Mouse (Mus musculus) heart, embryonic 11.5 days (tissue): ENCODE measurements at regions not wholly inside any gene's neighbourhood (a gene's known extent, or its start where the extent isn't known, plus 50 kb on each side); places are given as distances from the start of the nearest gene placed in this dataset.
A peak's percentile ranks its signal among the peaks of the same experiment; 100 is the strongest.

Experiments
- ATAC-seq: fragments of 200-750 bp; cut with Nextera tagmentation; replicated peaks from 2 replicates; pipeline ENCODE4 v1.8.0; 2017; ENCODE audit warnings: moderate library complexity; ENCODE audit not compliant: insufficient number of reproducible peaks, low FRiP score, low TSS enrichment
- H3K27ac ChIP-seq: fragments of 300-500 bp; sonication (generic); 2 replicates; pipeline ENCODE4 v1.5.1; 2014; ENCODE audit warnings: mild to moderate bottlenecking, low read depth, low read length
- H3K27me3 ChIP-seq: fragments of 300-500 bp; sonication (generic); 2 replicates; pipeline ENCODE4 v1.6.1; 2014; ENCODE audit warnings: mild to moderate bottlenecking, low read length, mixed read lengths; ENCODE audit not compliant: control insufficient read depth, insufficient read depth
- H3K36me3 ChIP-seq: fragments of 300-500 bp; sonication (generic); 2 replicates; pipeline ENCODE4 v1.6.1; 2014; ENCODE audit warnings: mild to moderate bottlenecking, low read length, moderate library complexity, mixed read lengths; ENCODE audit not compliant: control insufficient read depth, insufficient read depth
- H3K4me1 ChIP-seq: fragments of 300-500 bp; sonication (generic); 2 replicates; pipeline ENCODE4 v1.6.1; 2014; ENCODE audit warnings: low read length; ENCODE audit not compliant: control insufficient read depth, insufficient read depth
- H3K4me2 ChIP-seq: fragments of 300-500 bp; sonication (generic); 2 replicates; pipeline ENCODE4 v1.6.1; 2014; ENCODE audit warnings: mild to moderate bottlenecking, moderate library complexity
- H3K4me3 ChIP-seq: fragments of 300-500 bp; sonication (generic); 2 replicates; pipeline ENCODE4 v1.5.1; 2014; ENCODE audit warnings: low read depth, low read length
- H3K9ac ChIP-seq: fragments of 300-500 bp; sonication (generic); 2 replicates; pipeline ENCODE4 v1.6.1; 2014; ENCODE audit warnings: mild to moderate bottlenecking, low read depth, low read length, moderate library complexity
- H3K9me3 ChIP-seq: fragments of 300-500 bp; sonication (generic); replicated peaks from 2 replicates; pipeline ENCODE4 v1.6.1; 2016; ENCODE audit warnings: low read length; ENCODE audit not compliant: control insufficient read depth
- WGBS: fragments of 180-500 bp; shearing (Covaris S2); extraction: QIAGEN DNeasy Blood & Tissue Kit; methylation state at CpG from one replicate; pipeline ENCODE4 v1.1.7; 2014; ENCODE audit not compliant: insufficient replicate concordance; 5-methylcytosine and 5-hydroxymethylcytosine counted together

- 25% methylated on average over 6 of the region's 6 CpGs for WGBS
- ATAC-seq = no peak
- no peaks in the 10 kb centered on the region for H3K4me1 ChIP-seq
- H3K27me3 ChIP-seq = no peaks in the 10 kb centered on the region
- H3K4me3 ChIP-seq = no peak overlapping the region
- H3K27ac ChIP-seq = 0 out of 2 replicates have a peak overlapping the region, but pooled peaks have one; percentile 22
- no peaks in the 10 kb centered on the region for H3K36me3 ChIP-seq
- no peak overlapping the region for H3K9ac ChIP-seq
- no peak overlapping the region for H3K4me2 ChIP-seq
- no peaks in the 10 kb centered on the region for H3K9me3 ChIP-seq
Measured at GRCm38 (mm10) chr2:115371072-115371471, 210.4 kb upstream of the BC052040 start.

- no peak overlapping the region for H3K4me2 ChIP-seq
- H3K9ac ChIP-seq = no peak overlapping the region
- H3K9me3 ChIP-seq = no peaks in the 10 kb centered on the region
- 85% methylated on average over 5 of the region's 5 CpGs for WGBS
- peaks cover 6% of the 10 kb centered on the region; the same call in 1 of the 2 replicates for H3K4me1 ChIP-seq
- no peak for ATAC-seq
- H3K27me3 ChIP-seq = no peaks in the 10 kb centered on the region
- no peaks in the 10 kb centered on the region for H3K36me3 ChIP-seq
- H3K27ac ChIP-seq = no peak overlapping the region
- H3K4me3 ChIP-seq = no peak overlapping the region
Measured at GRCm38 (mm10) chr2:115375336-115375735, 206.2 kb upstream of the BC052040 start.

GRCm38 (mm10) chr2:115384414-115385180 is 196.9 kb upstream of the BC052040 start:
- Histone ChIP-seq H3K4me2 (peak overlapping the region; percentile 37), H3K27ac (peak overlapping the region; percentile 90), H3K9me3 (no peaks in the 10 kb centered on the region), H3K4me1 (peaks cover 19% of the 10 kb centered on the region), H3K36me3 (no peaks in the 10 kb centered on the region), H3K4me3 (no peak overlapping the region), H3K27me3 (no peaks in the 10 kb centered on the region), H3K9ac (peak overlapping the region; percentile 22; the same call in 1 of the 2 replicates)
- WGBS = 32% methylated on average over 13 of the region's 13 CpGs
- peak; percentile 85 for ATAC-seq

GRCm38 (mm10) chr2:115385207-115386168 is 196.0 kb upstream of the BC052040 start:
- peaks cover 14% of the 10 kb centered on the region for H3K4me1 ChIP-seq
- peak overlapping the region; percentile 90 for H3K27ac ChIP-seq
- no peaks in the 10 kb centered on the region for H3K36me3 ChIP-seq
- H3K27me3 ChIP-seq = no peaks in the 10 kb centered on the region
- peak; percentile 81 for ATAC-seq
- WGBS = 45% methylated on average over 16 of the region's 16 CpGs
- 0 out of 2 replicates have a peak overlapping the region, but pooled peaks have one; percentile 22 for H3K9ac ChIP-seq
- no peaks in the 10 kb centered on the region for H3K9me3 ChIP-seq
- H3K4me2 ChIP-seq = peak overlapping the region; percentile 37
- H3K4me3 ChIP-seq = no peak overlapping the region

GRCm38 (mm10) chr2:115391575-115391974 is 189.9 kb upstream of the BC052040 start:
- ATAC-seq = no peak
- Histone ChIP-seq H3K27me3 (no peaks in the 10 kb centered on the region), H3K9me3 (no peaks in the 10 kb centered on the region), H3K9ac (no peak overlapping the region), H3K4me3 (no peak overlapping the region), H3K4me2 (no peak overlapping the region), H3K36me3 (no peaks in the 10 kb centered on the region), H3K4me1 (peaks cover 15% of the 10 kb centered on the region), H3K27ac (0 out of 2 replicates have a peak overlapping the region, but pooled peaks have one; percentile 32)
- 9% methylated on average over 7 of the region's 7 CpGs for WGBS

GRCm38 (mm10) chr2:115392082-115392762 is 189.3 kb upstream of the BC052040 start:
- Histone ChIP-seq H3K4me1 (peaks cover 15% of the 10 kb centered on the region), H3K4me2 (no peak overlapping the region), H3K27me3 (no peaks in the 10 kb centered on the region), H3K4me3 (no peak overlapping the region), H3K27ac (0 out of 2 replicates have a peak overlapping the region, but pooled peaks have one; percentile 32), H3K9ac (no peak overlapping the region), H3K9me3 (no peaks in the 10 kb centered on the region), H3K36me3 (no peaks in the 10 kb centered on the region)
- ATAC-seq = no peak
- WGBS = 40% methylated on average over 8 of the region's 8 CpGs

- Histone ChIP-seq H3K27me3 (no peaks in the 10 kb centered on the region), H3K4me3 (no peak overlapping the region), H3K4me1 (peaks cover 15% of the 10 kb centered on the region), H3K9me3 (no peaks in the 10 kb centered on the region), H3K4me2 (no peak overlapping the region), H3K9ac (no peak overlapping the region), H3K27ac (no peak overlapping the region), H3K36me3 (no peaks in the 10 kb centered on the region)
- no peak for ATAC-seq
- WGBS = 66% methylated on average over 4 of the region's 4 CpGs
Measured at GRCm38 (mm10) chr2:115394091-115394490, 187.4 kb upstream of the BC052040 start.

GRCm38 (mm10) chr2:115398550-115398949 is 183.0 kb upstream of the BC052040 start:
- WGBS = 84% methylated on average over 4 of the region's 4 CpGs
- ATAC-seq = no peak
- H3K4me1 ChIP-seq = no peaks in the 10 kb centered on the region
- no peaks in the 10 kb centered on the region for H3K36me3 ChIP-seq
- H3K4me2 ChIP-seq = no peak overlapping the region
- no peak overlapping the region for H3K4me3 ChIP-seq
- no peaks in the 10 kb centered on the region for H3K9me3 ChIP-seq
- no peaks in the 10 kb centered on the region for H3K27me3 ChIP-seq
- no peak overlapping the region for H3K9ac ChIP-seq
- no peak overlapping the region for H3K27ac ChIP-seq
